Mouse (Mus musculus): ENCODE measurements around the gene Olfr97. TPM values are rescaled to one million over a fixed set of nuclear protein-coding genes. Genes with fewer than 3 reads are reported as not detected.

Olfr97 gene
- total and polyA plus RNA-seq, 2 experiments from 2014 or later, result not detected

DNA sequence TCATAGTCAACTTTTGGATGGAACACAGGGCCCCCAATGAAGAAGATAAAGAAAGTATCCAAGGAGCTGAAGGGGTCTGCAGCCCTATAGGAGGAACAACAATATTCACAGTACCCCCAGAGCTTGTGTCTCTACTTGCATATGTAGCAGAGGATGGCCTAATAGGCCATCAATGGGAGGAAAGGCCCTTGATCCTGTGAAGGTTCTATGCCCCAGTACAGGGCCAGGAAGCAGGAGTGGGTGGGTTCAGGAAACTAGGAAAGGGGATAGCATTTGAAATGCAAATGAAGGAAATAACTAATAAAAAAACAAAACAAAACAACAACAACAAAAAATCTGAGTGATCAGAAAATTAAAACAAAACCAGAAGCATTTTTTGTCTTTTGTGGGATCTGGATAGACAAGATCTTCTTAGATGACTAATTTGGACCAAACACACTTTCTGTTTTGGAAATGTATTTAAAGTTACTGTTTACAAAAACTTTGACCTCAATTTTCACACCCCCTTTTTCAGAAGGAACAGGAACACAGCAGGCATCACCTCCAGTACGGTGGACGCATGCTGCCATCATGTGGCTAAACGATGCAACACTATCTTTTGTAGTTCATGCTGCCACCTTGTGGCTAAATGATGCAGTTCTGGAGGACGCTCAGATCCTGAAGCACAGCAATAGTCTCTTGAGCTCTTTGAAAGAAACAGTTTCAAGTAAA lies 33.8 kb downstream of the Olfr97 start:
- 3% methylated on average over 4 of the region's 4 CpGs for WGBS
- H3K27me3 ChIP-seq (ENCODE audit: insufficient read depth, low read length), result no peaks in the 10 kb centered on the region
- H3K4me3 ChIP-seq (ENCODE audit: low read depth, low read length), result no peak overlapping the region
- H3K9me3 ChIP-seq (ENCODE audit: low read length), result no peaks in the 10 kb centered on the region
- peak; percentile 92 for DNase-seq (ENCODE audit: low spot score)
- peak; percentile 85 for ATAC-seq (ENCODE audit: low FRiP score)
- H3K4me2 ChIP-seq (ENCODE audit: low read depth, low read length, poor library complexity, severe bottlenecking), result no peak overlapping the region
- H3K36me3 ChIP-seq (ENCODE audit: insufficient read depth, low read length), result no peaks in the 10 kb centered on the region
- no peaks in the 10 kb centered on the region for H3K4me1 ChIP-seq (ENCODE audit: insufficient read depth, low read length)
- H3K9ac ChIP-seq (replicated peaks; ENCODE audit: low read length, poor library complexity, severe bottlenecking), result no peak overlapping the region
- no peak overlapping the region for H3K27ac ChIP-seq (ENCODE audit: low read depth, low read length)
- peak; percentile 100 for TF ChIP-seq CTCF (IDR thresholded peaks at IDR 0.05)

DNA sequence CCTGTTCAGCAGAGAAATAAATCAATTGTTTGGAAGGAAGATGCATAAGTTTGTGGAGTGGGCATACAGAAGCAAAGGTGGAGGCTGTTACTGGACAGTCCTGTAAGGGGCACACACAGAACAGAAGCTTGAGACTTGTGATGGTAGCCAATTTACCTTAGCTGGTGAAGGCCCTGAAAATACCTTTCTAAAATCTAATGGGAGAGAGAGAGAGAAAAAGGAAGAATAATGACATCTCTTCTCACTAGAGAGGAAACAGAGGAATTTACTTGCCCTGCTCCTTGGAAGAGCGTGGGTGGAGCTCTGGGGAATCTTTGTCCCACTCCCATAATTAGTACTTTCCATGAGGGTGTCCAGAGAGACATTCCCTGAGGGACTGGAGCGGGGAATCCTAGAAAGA lies 36.2 kb downstream of the Olfr97 start, which contains the start of gene Olfr94:
Gene Olfr94 (minus strand): TSS at position 101 of the 400 bp plus-strand sequence.
- ATAC-seq (ENCODE audit: low FRiP score) (no peak), DNase-seq (ENCODE audit: low spot score) (no peak)
- no peaks in the 10 kb centered on the region for H3K4me1 ChIP-seq (ENCODE audit: insufficient read depth, low read length)
- WGBS, result 68% methylated on average over 2 of the region's 2 CpGs
- H3K27me3 ChIP-seq (ENCODE audit: insufficient read depth, low read length), result peaks cover 3% of the 10 kb centered on the region; the same call in 1 of the 2 replicates
- H3K4me2 ChIP-seq (ENCODE audit: low read depth, low read length, poor library complexity, severe bottlenecking), result no peak within 1 kb of the TSS
- H3K4me3 ChIP-seq (ENCODE audit: low read depth, low read length), result no peak within 1 kb of the TSS
- H3K36me3 ChIP-seq (ENCODE audit: insufficient read depth, low read length), result no peaks in the 10 kb centered on the region
- no peak within 1 kb of the TSS for H3K9ac ChIP-seq (replicated peaks; ENCODE audit: low read length, poor library complexity, severe bottlenecking)
- no peak within 1 kb of the TSS for H3K27ac ChIP-seq (ENCODE audit: low read depth, low read length)
- H3K9me3 ChIP-seq (ENCODE audit: low read length), result no peaks in the 10 kb centered on the region
- TF ChIP-seq CTCF (IDR thresholded peaks at IDR 0.05), result no peak

- TF ChIP-seq CTCF (IDR thresholded peaks at IDR 0.05), result peak; percentile 25; the same call in 1 of the 2 replicates
- peaks cover 3% of the 10 kb centered on the region; the same call in 1 of the 2 replicates for H3K27me3 ChIP-seq (ENCODE audit: insufficient read depth, low read length)
- DNase-seq (ENCODE audit: low spot score) (peak; percentile 49), ATAC-seq (ENCODE audit: low FRiP score) (peak; percentile 90)
- H3K9ac ChIP-seq (replicated peaks; ENCODE audit: low read length, poor library complexity, severe bottlenecking), result peak overlapping the region; percentile 61
- peak overlapping the region; percentile 89 for H3K4me2 ChIP-seq (ENCODE audit: low read depth, low read length, poor library complexity, severe bottlenecking)
- H3K27ac ChIP-seq (ENCODE audit: low read depth, low read length), result peak overlapping the region; percentile 77
- WGBS, result under 1% methylated on average over 73 of the region's 77 CpGs
- no peaks in the 10 kb centered on the region for H3K36me3 ChIP-seq (ENCODE audit: insufficient read depth, low read length)
- no peaks in the 10 kb centered on the region for H3K9me3 ChIP-seq (ENCODE audit: low read length)
- H3K4me3 ChIP-seq (ENCODE audit: low read depth, low read length), result peak overlapping the region; percentile 67
- no peaks in the 10 kb centered on the region for H3K4me1 ChIP-seq (ENCODE audit: insufficient read depth, low read length)
Observed at GRCm38 (mm10) chr17:37196845-37197724, 40.0 kb downstream of the Olfr97 start.

DNA sequence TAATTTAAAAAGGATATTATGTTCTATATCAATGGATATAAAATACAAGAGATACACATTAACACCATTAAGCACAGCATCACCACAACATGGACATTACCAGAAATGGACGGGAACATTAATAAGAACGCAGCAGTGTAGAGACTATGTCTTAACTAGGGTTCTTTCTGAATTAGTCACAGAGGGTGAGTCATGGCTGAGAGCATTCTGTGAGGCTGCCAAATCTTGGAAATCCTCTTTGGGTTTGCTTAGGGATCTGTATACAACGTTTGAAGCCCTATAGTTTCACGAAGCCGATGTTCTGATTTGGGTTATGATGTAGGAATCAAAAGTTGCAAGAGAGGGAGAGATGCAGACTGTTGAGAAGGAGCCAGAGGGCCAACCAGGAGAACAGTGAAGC lies 42.3 kb downstream of the Olfr97 start:
- Histone ChIP-seq H3K27me3 (ENCODE audit: insufficient read depth, low read length) (peaks cover 3% of the 10 kb centered on the region; the same call in 1 of the 2 replicates), H3K4me3 (ENCODE audit: low read depth, low read length) (no peak overlapping the region), H3K4me2 (ENCODE audit: low read depth, low read length, poor library complexity, severe bottlenecking) (no peak overlapping the region), H3K9me3 (ENCODE audit: low read length) (no peaks in the 10 kb centered on the region), H3K4me1 (ENCODE audit: insufficient read depth, low read length) (no peaks in the 10 kb centered on the region), H3K27ac (ENCODE audit: low read depth, low read length) (no peak overlapping the region), H3K9ac (replicated peaks; ENCODE audit: low read length, poor library complexity, severe bottlenecking) (no peak overlapping the region), H3K36me3 (ENCODE audit: insufficient read depth, low read length) (no peaks in the 10 kb centered on the region)
- no peak for DNase-seq (ENCODE audit: low spot score)
- no peak for TF ChIP-seq CTCF (IDR thresholded peaks at IDR 0.05)
- no peak for ATAC-seq (ENCODE audit: low FRiP score)
- WGBS, result 89% methylated on average over 5 of the region's 5 CpGs

- Histone ChIP-seq H3K27ac (ENCODE audit: low read depth, low read length) (no peak within 1 kb of the TSS), H3K27me3 (ENCODE audit: insufficient read depth, low read length) (peaks cover 3% of the 10 kb centered on the region; the same call in 1 of the 2 replicates), H3K9me3 (ENCODE audit: low read length) (no peaks in the 10 kb centered on the region), H3K4me1 (ENCODE audit: insufficient read depth, low read length) (no peaks in the 10 kb centered on the region), H3K9ac (replicated peaks; ENCODE audit: low read length, poor library complexity, severe bottlenecking) (no peak within 1 kb of the TSS), H3K4me2 (ENCODE audit: low read depth, low read length, poor library complexity, severe bottlenecking) (no peak within 1 kb of the TSS), H3K36me3 (ENCODE audit: insufficient read depth, low read length) (no peaks in the 10 kb centered on the region), H3K4me3 (ENCODE audit: low read depth, low read length) (no peak within 1 kb of the TSS)
- TF ChIP-seq CTCF (IDR thresholded peaks at IDR 0.05), result no peak
- no peak for DNase-seq (ENCODE audit: low spot score)
- 82% methylated on average over 2 of the region's 2 CpGs for WGBS
- ATAC-seq (ENCODE audit: low FRiP score), result no peak
Observed at GRCm38 (mm10) chr17:37193656-37194055, 43.5 kb downstream of the Olfr97 start, which contains the start of gene Ubd. Ubd (plus strand) TSS chr17:37193892.

Data from midbrain, postnatal 0 days (tissue).